Mouse (Mus musculus): ENCODE data around the gene Hsdl2. TPM values are rescaled to one million over a fixed set of nuclear protein-coding genes. Genes with fewer than 3 reads are reported as not detected.
"Not testable (repeated sequence)": the region's sequence is repeated elsewhere in the genome, so short reads cannot be mapped to it uniquely, and the experiment has no call there.

The Hsdl2 gene
- polyA plus RNA-seq, 1 experiment from 2014 or later = 37.8 TPM

- Histone ChIP-seq H3K4me3 (peak overlapping the region; percentile 83), H3K27me3 (no peaks in the 10 kb centered on the region), H3K9me3 (replicated peaks) (no peaks in the 10 kb centered on the region), H3K36me3 (no peaks in the 10 kb centered on the region), H3K4me1 (peaks cover 7% of the 10 kb centered on the region; the same call in 1 of the 2 replicates), H3K4me2 (replicated peaks) (peak overlapping the region; percentile 68), H3K27ac (no peak overlapping the region; the same call in 1 of the 2 replicates), H3K9ac (peak overlapping the region; percentile 78)
- 20% methylated on average over 11 of the region's 11 CpGs for WGBS
- ATAC-seq (ENCODE audit: low FRiP score) = no peak
Observed at GRCm38 (mm10) chr4:59549977-59550560, 31.3 kb upstream of the Hsdl2 start.

- Histone ChIP-seq H3K36me3 (no peaks in the 10 kb centered on the region), H3K27ac (no peak overlapping the region), H3K4me2 (replicated peaks) (no peak overlapping the region), H3K27me3 (no peaks in the 10 kb centered on the region), H3K4me1 (peaks cover 7% of the 10 kb centered on the region; the same call in 1 of the 2 replicates), H3K9me3 (replicated peaks) (no peaks in the 10 kb centered on the region), H3K9ac (no peak overlapping the region), H3K4me3 (no peak overlapping the region)
- no peak for ATAC-seq (ENCODE audit: low FRiP score)
- 88% methylated on average over 1 of the region's 1 CpGs for WGBS
Observed at GRCm38 (mm10) chr4:59551901-59552300, 29.5 kb upstream of the Hsdl2 start.

GRCm38 (mm10) chr4:59552835-59553234, 28.5 kb upstream of the Hsdl2 start:
- H3K9ac ChIP-seq = no peak overlapping the region
- no peaks in the 10 kb centered on the region; the same call in 1 of the 2 replicates for H3K4me1 ChIP-seq
- ATAC-seq (ENCODE audit: low FRiP score) = no peak
- WGBS = 91% methylated on average over 5 of the region's 5 CpGs
- no peak overlapping the region for H3K4me2 ChIP-seq (replicated peaks)
- H3K36me3 ChIP-seq = no peaks in the 10 kb centered on the region
- no peaks in the 10 kb centered on the region for H3K9me3 ChIP-seq (replicated peaks)
- H3K27ac ChIP-seq = no peak overlapping the region
- no peak overlapping the region for H3K4me3 ChIP-seq
- no peaks in the 10 kb centered on the region for H3K27me3 ChIP-seq

GRCm38 (mm10) chr4:59553576-59553975, 27.8 kb upstream of the Hsdl2 start:
- Histone ChIP-seq H3K9me3 (replicated peaks) (no peaks in the 10 kb centered on the region), H3K4me3 (no peak overlapping the region), H3K4me2 (replicated peaks) (no peak overlapping the region), H3K27ac (no peak overlapping the region), H3K27me3 (no peaks in the 10 kb centered on the region), H3K4me1 (no peaks in the 10 kb centered on the region), H3K9ac (no peak overlapping the region), H3K36me3 (no peaks in the 10 kb centered on the region)
- no peak for ATAC-seq (ENCODE audit: low FRiP score)
- 72% methylated on average over 3 of the region's 3 CpGs for WGBS

- Histone ChIP-seq H3K4me1 (no peaks in the 10 kb centered on the region), H3K9ac (no peak overlapping the region), H3K4me2 (replicated peaks) (no peak overlapping the region), H3K4me3 (no peak overlapping the region), H3K27me3 (no peaks in the 10 kb centered on the region), H3K9me3 (replicated peaks) (no peaks in the 10 kb centered on the region), H3K27ac (no peak overlapping the region), H3K36me3 (no peaks in the 10 kb centered on the region)
- no peak for ATAC-seq (ENCODE audit: low FRiP score)
Observed at GRCm38 (mm10) chr4:59555177-59555576, 26.2 kb upstream of the Hsdl2 start.

- H3K4me2 ChIP-seq (replicated peaks); H3K27ac ChIP-seq; H3K36me3 ChIP-seq; H3K4me3 ChIP-seq; ATAC-seq (ENCODE audit: low FRiP score); H3K4me1 ChIP-seq; H3K9ac ChIP-seq; H3K27me3 ChIP-seq; H3K9me3 ChIP-seq (replicated peaks): not testable (repeated sequence)
- 97% methylated on average over 4 of the region's 4 CpGs for WGBS
Observed at GRCm38 (mm10) chr4:59557343-59557742, 24.0 kb upstream of the Hsdl2 start.

- Histone ChIP-seq H3K9ac (no peak overlapping the region), H3K36me3 (no peaks in the 10 kb centered on the region), H3K4me1 (no peaks in the 10 kb centered on the region), H3K27ac (no peak overlapping the region), H3K4me2 (replicated peaks) (no peak overlapping the region), H3K27me3 (no peaks in the 10 kb centered on the region), H3K9me3 (replicated peaks) (no peaks in the 10 kb centered on the region), H3K4me3 (no peak overlapping the region)
- ATAC-seq (ENCODE audit: low FRiP score) = no peak
- WGBS = 66% methylated on average over 6 of the region's 6 CpGs
Observed at GRCm38 (mm10) chr4:59558096-59558720, 23.2 kb upstream of the Hsdl2 start.

- no peaks in the 10 kb centered on the region for H3K27me3 ChIP-seq
- no peak overlapping the region for H3K27ac ChIP-seq
- WGBS = 94% methylated on average over 6 of the region's 6 CpGs
- H3K4me3 ChIP-seq = no peak overlapping the region
- no peaks in the 10 kb centered on the region for H3K4me1 ChIP-seq
- no peak overlapping the region for H3K9ac ChIP-seq
- H3K4me2 ChIP-seq (replicated peaks) = no peak overlapping the region
- H3K9me3 ChIP-seq (replicated peaks) = no peaks in the 10 kb centered on the region
- H3K36me3 ChIP-seq = no peaks in the 10 kb centered on the region
- ATAC-seq (ENCODE audit: low FRiP score) = no peak
Observed at GRCm38 (mm10) chr4:59560141-59560540, 21.2 kb upstream of the Hsdl2 start.

GRCm38 (mm10) chr4:59564128-59564527, 17.2 kb upstream of the Hsdl2 start:
- Histone ChIP-seq H3K9ac (no peak overlapping the region), H3K27me3 (no peaks in the 10 kb centered on the region), H3K9me3 (replicated peaks) (no peaks in the 10 kb centered on the region), H3K4me1 (no peaks in the 10 kb centered on the region), H3K4me3 (no peak overlapping the region), H3K27ac (no peak overlapping the region), H3K36me3 (no peaks in the 10 kb centered on the region), H3K4me2 (replicated peaks) (no peak overlapping the region)
- ATAC-seq (ENCODE audit: low FRiP score) = no peak
- 87% methylated on average over 3 of the region's 3 CpGs for WGBS

- 83% methylated on average over 8 of the region's 8 CpGs for WGBS
- H3K9ac ChIP-seq = no peak overlapping the region
- no peak for ATAC-seq (ENCODE audit: low FRiP score)
- H3K9me3 ChIP-seq (replicated peaks) = no peaks in the 10 kb centered on the region
- no peaks in the 10 kb centered on the region for H3K27me3 ChIP-seq
- H3K4me2 ChIP-seq (replicated peaks) = no peak overlapping the region
- no peak overlapping the region for H3K4me3 ChIP-seq
- H3K36me3 ChIP-seq = no peaks in the 10 kb centered on the region
- H3K4me1 ChIP-seq = no peaks in the 10 kb centered on the region
- no peak overlapping the region for H3K27ac ChIP-seq
Observed at GRCm38 (mm10) chr4:59565571-59566188, 15.7 kb upstream of the Hsdl2 start.

GRCm38 (mm10) chr4:59567576-59568260, 13.6 kb upstream of the Hsdl2 start:
- no peak overlapping the region for H3K27ac ChIP-seq
- no peaks in the 10 kb centered on the region for H3K9me3 ChIP-seq (replicated peaks)
- no peak overlapping the region for H3K4me3 ChIP-seq
- H3K36me3 ChIP-seq = no peaks in the 10 kb centered on the region
- no peak overlapping the region for H3K4me2 ChIP-seq (replicated peaks)
- WGBS = 83% methylated on average over 6 of the region's 6 CpGs
- no peak overlapping the region for H3K9ac ChIP-seq
- no peaks in the 10 kb centered on the region for H3K27me3 ChIP-seq
- no peaks in the 10 kb centered on the region for H3K4me1 ChIP-seq
- ATAC-seq (ENCODE audit: low FRiP score) = no peak

GRCm38 (mm10) chr4:59569538-59569937, 11.8 kb upstream of the Hsdl2 start:
- H3K27ac ChIP-seq = no peak overlapping the region
- no peak for ATAC-seq (ENCODE audit: low FRiP score)
- H3K4me2 ChIP-seq (replicated peaks) = no peak overlapping the region
- no peaks in the 10 kb centered on the region for H3K36me3 ChIP-seq
- 6% methylated on average over 7 of the region's 7 CpGs for WGBS
- no peaks in the 10 kb centered on the region for H3K27me3 ChIP-seq
- H3K4me1 ChIP-seq = no peaks in the 10 kb centered on the region
- no peaks in the 10 kb centered on the region for H3K9me3 ChIP-seq (replicated peaks)
- no peak overlapping the region for H3K9ac ChIP-seq
- no peak overlapping the region for H3K4me3 ChIP-seq

All from hindbrain, embryonic 12.5 days (tissue).